In the genomic region with DNA sequence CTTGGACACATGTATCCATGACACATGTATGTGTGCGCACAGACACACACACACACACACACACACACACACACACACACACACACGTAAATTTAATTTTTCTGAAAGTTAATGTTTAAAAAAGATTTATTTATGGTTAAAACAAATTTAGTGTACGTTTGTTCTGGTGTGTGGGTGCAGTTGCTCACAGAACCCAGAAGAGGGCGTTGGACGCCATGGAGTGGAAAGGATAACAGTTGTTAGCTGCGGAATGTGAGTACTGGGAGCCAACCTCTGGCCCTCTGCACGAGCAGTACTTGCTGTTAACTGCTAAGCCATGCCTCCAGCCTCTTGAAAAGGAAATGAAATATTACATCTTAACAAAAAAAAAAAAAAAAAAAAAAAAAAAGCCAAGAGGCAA, we compare ENCODE assay signal across 15 mouse cellular contexts. TPM values are rescaled to one million over a fixed set of nuclear protein-coding genes. Genes with fewer than 3 reads are reported as not detected.
DNase-seq lines count a peak whose midpoint lies in the region; ATAC-seq and TF ChIP-seq lines count a peak whose summit lies in the region.
"Had no signal": no experiment of that assay in that cellular context is flagged by ENCODE, and none has a peak within 500 bp of the region (broad histone marks: within the 10 kb centered on the region; RNA-seq: fewer than 3 reads in every experiment).

Eva1c (plus strand) TSS at position 263 of the 400 bp plus-strand sequence.

- peaks cover 2% of the 10 kb centered on the region for H3K79me3 ChIP-seq in C2C12 (ENCODE audit: low read depth)

- DNase-seq in heart, adult 2 months: no peak
- no peak for DNase-seq in liver, postnatal 0 days
- DNase-seq in liver (no peak), adipocyte (ENCODE audit: low spot score) (no peak)
- DNase-seq in thymus, postnatal 25 days: no peak
- DNase-seq: B cell, adult 2 months; cerebellum, adult 11-12 months; kidney, postnatal 36 days; right cerebral cortex, postnatal 4 days had no signal

- no peak for TF ChIP-seq POLR2A in heart, adult 2 months (IDR thresholded peaks at IDR 0.05; ENCODE audit: insufficient read depth, low read depth, low read length)
- TF ChIP-seq POLR2A in bone marrow, adult 2 months (IDR thresholded peaks at IDR 0.05; ENCODE audit: borderline replicate concordance, control insufficient read depth, low read depth, low read length): no peak

- no peak within 1 kb of the TSS for H3K4me3 ChIP-seq in heart, adult 2 months
- no peak within 1 kb of the TSS for H3K4me3 ChIP-seq in heart, embryonic 11.5 days (ENCODE audit: low read depth, low read length)
- H3K4me3 ChIP-seq in liver, postnatal 0 days (ENCODE audit: low read depth, low read length): no peak within 1 kb of the TSS
- H3K4me3 ChIP-seq in C2C12 (ENCODE audit: insufficient read depth, poor library complexity, severe bottlenecking): no peak within 1 kb of the TSS
- no peak within 1 kb of the TSS for H3K4me3 ChIP-seq in bone marrow, adult 2 months (replicated peaks; ENCODE audit: control insufficient read depth, low read depth, low read length)
- H3K4me3 ChIP-seq: lung, embryonic 15.5 days had no signal

- no peak within 1 kb of the TSS for H3ac ChIP-seq in C2C12 (ENCODE audit: control insufficient read depth, insufficient read length, low read depth)

- no peak for TF ChIP-seq EP300 in heart, adult 2 months (IDR thresholded peaks at IDR 0.05; ENCODE audit: insufficient read depth, low read depth, low read length)
- no peak for TF ChIP-seq EP300 in liver, postnatal 0 days (IDR thresholded peaks at IDR 0.05; ENCODE audit: low read depth)

- intact Hi-C loops in heart, adult 2 months (cut with DNase I): no loop called here

- no peaks in the 10 kb centered on the region for H3K36me3 ChIP-seq in heart, adult 2 months (ENCODE audit: control insufficient read depth, insufficient read depth, low read length)
- H3K36me3 ChIP-seq in heart, embryonic 11.5 days (ENCODE audit: control insufficient read depth, insufficient read depth, low read length): no peaks in the 10 kb centered on the region
- no peaks in the 10 kb centered on the region for H3K36me3 ChIP-seq in liver, postnatal 0 days (replicated peaks; ENCODE audit: insufficient read depth, low read length)
- no peaks in the 10 kb centered on the region for H3K36me3 ChIP-seq in C2C12 (ENCODE audit: control insufficient read depth, insufficient read depth)
- H3K36me3 ChIP-seq: lung, embryonic 15.5 days had no signal

- peak; percentile 36 for TF ChIP-seq CTCF in heart, adult 2 months (IDR thresholded peaks at IDR 0.05)
- TF ChIP-seq CTCF in liver, postnatal 0 days (IDR thresholded peaks at IDR 0.05; ENCODE audit: low read depth): peak; percentile 50; the same call in 1 of the 2 replicates
- no peak for TF ChIP-seq CTCF in C2C12 (IDR thresholded peaks at IDR 0.05; ENCODE audit: control insufficient read depth, insufficient read depth, insufficient read length)
- TF ChIP-seq CTCF in bone marrow, adult 2 months (IDR thresholded peaks at IDR 0.05; ENCODE audit: control insufficient read depth, insufficient read depth, low read length): peak; percentile 16; the same call in 1 of the 2 replicates

- H3K9me3 ChIP-seq in heart, embryonic 11.5 days (replicated peaks; ENCODE audit: control insufficient read depth, low read length): no peaks in the 10 kb centered on the region
- H3K9me3 ChIP-seq in liver, postnatal 0 days (ENCODE audit: low read length): no peaks in the 10 kb centered on the region
- H3K9me3 ChIP-seq: lung, embryonic 15.5 days had no signal

- H3K9ac ChIP-seq in heart, adult 2 months (ENCODE audit: low read depth, low read length): no peak within 1 kb of the TSS
- H3K9ac ChIP-seq in heart, embryonic 11.5 days (ENCODE audit: low read depth, low read length): no peak within 1 kb of the TSS
- H3K9ac ChIP-seq in liver, postnatal 0 days (replicated peaks): no peak within 1 kb of the TSS
- H3K9ac ChIP-seq: lung, embryonic 15.5 days had no signal

- no peak within 1 kb of the TSS for H3K27ac ChIP-seq in heart, adult 2 months
- H3K27ac ChIP-seq in heart, embryonic 11.5 days (ENCODE audit: low read depth, low read length): no peak within 1 kb of the TSS
- no peak within 1 kb of the TSS for H3K27ac ChIP-seq in liver, postnatal 0 days (ENCODE audit: low read depth)
- H3K27ac ChIP-seq in bone marrow, adult 2 months (ENCODE audit: control insufficient read depth, insufficient read depth, low read depth, low read length, poor library complexity): no peak within 1 kb of the TSS
- H3K27ac ChIP-seq: lung, embryonic 15.5 days had no signal

- no peaks in the 10 kb centered on the region for H3K27me3 ChIP-seq in heart, adult 2 months (ENCODE audit: control insufficient read depth, insufficient read depth, low read length)
- H3K27me3 ChIP-seq in heart, embryonic 11.5 days (ENCODE audit: control insufficient read depth, insufficient read depth, low read length): peaks cover 13% of the 10 kb centered on the region
- peaks cover 22% of the 10 kb centered on the region for H3K27me3 ChIP-seq in liver, postnatal 0 days (ENCODE audit: insufficient read depth, low read length)
- no peaks in the 10 kb centered on the region for H3K27me3 ChIP-seq in C2C12 (ENCODE audit: control insufficient read depth, insufficient read depth, insufficient read length)

- no peaks in the 10 kb centered on the region for H3K79me2 ChIP-seq in heart, adult 2 months (replicated peaks; ENCODE audit: control insufficient read depth, insufficient read depth, low read length)
- peaks cover 4% of the 10 kb centered on the region for H3K79me2 ChIP-seq in C2C12 (ENCODE audit: control insufficient read depth, insufficient read depth)

- no peak for ATAC-seq in heart, embryonic 11.5 days (replicated peaks; ENCODE audit: insufficient number of reproducible peaks, low FRiP score, low TSS enrichment)
- no peak for ATAC-seq in liver, postnatal 0 days
- ATAC-seq: intestine, embryonic 16.5 days had no signal

- 68% methylated on average over 7 of the region's 7 CpGs for WGBS in heart, adult 2 months
- WGBS in heart, embryonic 11.5 days (ENCODE audit: insufficient replicate concordance): 63% methylated on average over 7 of the region's 7 CpGs
- WGBS in liver, postnatal 0 days (ENCODE audit: insufficient replicate concordance): 63% methylated on average over 7 of the region's 7 CpGs
- WGBS in bone marrow, adult 2 months: 60% methylated on average over 7 of the region's 7 CpGs

- H3K4me2 ChIP-seq in heart, embryonic 11.5 days: no peak within 1 kb of the TSS
- no peak within 1 kb of the TSS for H3K4me2 ChIP-seq in liver, postnatal 0 days (ENCODE audit: low read depth, low read length)
- H3K4me2 ChIP-seq: lung, embryonic 15.5 days had no signal

- peaks cover 1% of the 10 kb centered on the region; the same call in 1 of the 2 replicates for H3K4me1 ChIP-seq in heart, adult 2 months (ENCODE audit: control insufficient read depth, insufficient read depth, low read length)
- H3K4me1 ChIP-seq in heart, embryonic 11.5 days (ENCODE audit: control insufficient read depth, insufficient read depth, low read length): peaks cover 7% of the 10 kb centered on the region; the same call in 1 of the 2 replicates
- peaks cover 24% of the 10 kb centered on the region for H3K4me1 ChIP-seq in liver, postnatal 0 days (ENCODE audit: insufficient read depth)
- no peaks in the 10 kb centered on the region; the same call in none of the 2 replicates for H3K4me1 ChIP-seq in bone marrow, adult 2 months (ENCODE audit: control insufficient read depth, insufficient read depth, low read length)

TF ChIP-seq in C2C12, 6 proteins besides CTCF, POLR2A, EP300 and RAD21:
- TF ChIP-seq USF1 (IDR thresholded peaks at IDR 0.05; ENCODE audit: low read depth) (no peak), CEBPB (IDR thresholded peaks at IDR 0.05; ENCODE audit: low read depth) (no peak), MYOD1 (IDR thresholded peaks at IDR 0.05; ENCODE audit: control insufficient read depth, insufficient read length, low read depth) (no peak), MYOG (IDR thresholded peaks at IDR 0.05; ENCODE audit: control insufficient read depth, extremely low read depth, insufficient read length) (no peak), FOSL1 (IDR thresholded peaks at IDR 0.05; ENCODE audit: insufficient read depth, low read length, poor library complexity, severe bottlenecking) (no peak), MAX (IDR thresholded peaks at IDR 0.05) (no peak)

RNA-seq across cellular contexts. Expression of gene Eva1c, which starts in this region (rescaled TPM):
- total RNA-seq in heart, adult 2 months (2021): 1 to 10 TPM; 1.3 to 2.1 TPM
- 0.92 and 1.6 TPM in 2 replicates for polyA plus RNA-seq in heart, adult 2 months (2012; rRNA removed)
- polyA plus RNA-seq in heart, embryonic 11.5 days (2014; fragmentation: Nextera tagmentation; extraction: Ambion mirVana): 1.3 and 1.9 TPM in 2 replicates
- 0.67 and 1.1 TPM in 2 replicates for polyA plus RNA-seq in liver, postnatal 0 days (2015; fragmentation: Nextera tagmentation; extraction: Ambion mirVana)
- 21.5 TPM for polyA plus RNA-seq in C2C12 (2012; fragmentation: generic; extraction: Trizol)
- polyA plus RNA-seq in bone marrow, adult 2 months (2011; ENCODE audit: insufficient read depth, insufficient read length, low replicate concordance, missing spikeins): 3.6 and 10.6 TPM in 2 replicates
- total RNA-seq: hematopoietic stem cell, adult 5-6 weeks had no signal
